Mouse (Mus musculus) bone marrow, adult 2 months (tissue): ENCODE data around the gene Rtraf.

ENCODE experiments used
- CTCF ChIP-seq: fragments of 200-500 bp; IDR thresholded peaks from 2 replicates; pipeline ENCODE4 v1.5.1; 2011; ENCODE audit warnings: low read length, control low read depth; ENCODE audit not compliant: control insufficient read depth, insufficient read depth
- POLR2A ChIP-seq: fragments of 200-500 bp; IDR thresholded peaks from 2 replicates; pipeline ENCODE4 v1.6.1; 2011; ENCODE audit warnings: low read depth, mild to moderate bottlenecking, control low read depth, low read length, borderline replicate concordance; ENCODE audit not compliant: control insufficient read depth

DNA sequence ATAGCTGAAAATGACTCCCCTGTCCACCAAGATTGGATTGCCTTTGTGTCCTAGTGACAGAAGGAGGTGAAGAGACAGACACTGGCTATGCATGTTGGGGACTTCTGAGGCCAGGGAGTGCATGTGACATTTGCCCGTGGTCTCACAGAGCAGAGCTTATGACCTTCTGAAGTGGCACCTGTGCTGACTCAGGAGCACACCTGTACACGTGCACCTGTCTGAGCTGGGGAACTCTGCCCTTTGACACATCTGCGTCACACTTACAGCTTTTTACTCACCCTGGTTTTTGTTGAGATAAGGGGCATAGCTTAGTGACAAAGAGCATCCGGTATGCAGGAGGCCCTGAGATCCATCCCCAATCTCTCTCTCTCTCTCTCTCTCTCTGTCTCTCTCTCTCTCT, 48.1 kb downstream of the Rtraf start:
- TF ChIP-seq CTCF (no peak), POLR2A (no peak)
